Mouse (Mus musculus): ENCODE results near the gene Rps17. TPM values are rescaled to one million over a fixed set of nuclear protein-coding genes. Genes with fewer than 3 reads are reported as not detected.

Rps17 gene
- 1,265 and 1,513 TPM in 2 replicates for polyA plus RNA-seq (2012; ENCODE audit: insufficient read depth, insufficient read length, missing spikeins)

DNA sequence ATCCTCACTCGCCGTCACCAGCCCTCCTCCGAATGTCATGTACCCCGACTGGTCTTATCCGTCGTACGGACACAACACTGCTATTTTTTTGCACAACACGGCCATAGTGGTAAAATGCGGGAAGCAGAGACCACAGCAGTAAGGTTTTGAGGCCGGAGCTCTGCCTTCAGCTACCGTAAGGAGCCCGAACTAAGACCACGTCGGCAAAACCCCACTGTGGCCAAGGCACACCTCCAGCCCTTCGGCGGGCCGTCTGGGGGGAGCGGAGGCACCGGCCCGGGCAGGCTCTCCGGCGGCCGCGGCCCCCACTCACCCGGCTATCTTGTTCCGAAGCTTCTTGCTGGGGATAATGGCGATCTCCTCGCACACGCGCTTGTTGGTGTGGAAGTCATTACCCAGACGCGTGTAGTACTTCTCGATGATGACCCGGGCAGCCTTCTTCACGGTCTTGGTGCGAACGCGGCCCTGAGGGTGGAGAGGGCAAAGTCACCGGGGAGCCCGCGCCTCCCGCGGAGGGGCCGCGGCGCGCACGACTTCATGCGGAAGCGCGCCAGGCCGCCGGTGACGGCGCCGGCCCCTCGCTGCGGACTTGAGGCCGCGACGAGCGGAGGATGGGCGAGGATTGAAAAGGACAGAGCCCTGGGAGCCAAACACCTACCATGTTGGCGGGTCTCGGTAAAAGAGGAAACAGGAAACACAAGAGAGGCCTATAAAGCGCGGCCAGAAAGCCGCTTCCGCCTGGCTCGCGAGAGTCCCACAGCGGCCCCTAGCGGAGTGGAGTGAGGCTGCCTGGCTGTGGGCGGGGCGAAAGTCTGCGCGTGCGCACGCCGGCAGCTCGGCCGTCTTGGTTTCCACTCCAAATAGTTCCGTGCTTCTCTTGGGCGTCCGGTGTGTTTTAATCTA, at the start of gene Rps17:
Rps17 (minus strand) TSS at position 711 of the 903 bp plus-strand sequence.
- Histone ChIP-seq H3K4me1 (ENCODE audit: control insufficient read depth, insufficient read depth, insufficient read length, low read length) (peaks cover 7% of the 10 kb centered on the region), H3K27ac (replicated peaks; ENCODE audit: low read depth, low read length) (peak within 1 kb of the TSS; percentile 83), H3K4me3 (ENCODE audit: insufficient read depth, low read depth, low read length) (peak within 1 kb of the TSS; percentile 96)

DNA sequence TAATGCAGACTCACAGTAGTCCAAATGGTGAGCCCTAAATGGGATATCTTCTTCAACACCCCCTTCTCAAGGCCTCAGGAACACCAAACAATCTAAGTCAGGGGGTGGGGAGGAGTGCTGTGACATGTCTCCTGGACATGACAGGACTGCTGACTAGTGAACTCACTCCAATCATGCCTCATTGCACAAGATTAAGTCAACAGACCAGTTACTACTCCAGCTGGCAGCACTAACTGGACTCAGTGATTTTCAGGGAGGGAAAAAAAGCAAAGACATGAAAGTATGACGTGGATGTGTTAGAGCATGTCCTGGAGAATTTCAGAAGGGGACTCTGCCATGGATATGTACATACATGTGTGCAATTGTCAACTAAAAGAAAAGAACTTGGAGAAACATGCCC, 34.3 kb upstream of the Rps17 start:
- Histone ChIP-seq H3K4me3 (ENCODE audit: insufficient read depth, low read depth, low read length) (no peak overlapping the region), H3K27ac (replicated peaks; ENCODE audit: low read depth, low read length) (no peak overlapping the region), H3K4me1 (ENCODE audit: control insufficient read depth, insufficient read depth, insufficient read length, low read length) (no peaks in the 10 kb centered on the region)

DNA sequence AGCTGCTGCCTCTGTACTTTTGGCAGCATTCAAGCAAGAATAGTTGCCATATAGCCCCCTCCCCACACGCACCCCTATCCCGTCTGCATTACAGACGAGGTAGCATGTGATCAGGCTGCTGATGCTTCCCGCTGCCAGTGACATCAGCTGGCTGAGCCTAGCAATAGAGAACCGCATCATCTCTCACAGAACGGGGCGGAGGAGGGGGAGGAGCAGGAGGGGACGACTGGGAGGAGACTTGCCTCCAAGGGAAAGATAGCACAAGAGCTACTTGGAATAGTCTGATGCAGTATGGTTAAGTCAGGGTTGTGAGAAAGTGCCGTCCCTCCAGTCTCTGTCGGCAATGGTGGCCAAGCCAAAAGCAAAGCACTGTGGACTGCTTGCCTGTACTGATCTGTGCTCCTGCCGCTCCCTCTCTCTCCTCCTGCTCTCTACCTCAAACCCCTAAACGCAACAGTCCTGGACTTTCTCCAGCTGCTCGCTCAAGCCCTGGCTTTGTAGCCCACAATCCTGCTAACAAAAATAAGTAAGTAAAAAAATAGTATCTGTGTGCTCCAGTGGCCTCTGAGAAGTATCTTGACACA, 27.4 kb upstream of the Rps17 start:
- H3K27ac ChIP-seq (replicated peaks; ENCODE audit: low read depth, low read length): no peak overlapping the region

DNA sequence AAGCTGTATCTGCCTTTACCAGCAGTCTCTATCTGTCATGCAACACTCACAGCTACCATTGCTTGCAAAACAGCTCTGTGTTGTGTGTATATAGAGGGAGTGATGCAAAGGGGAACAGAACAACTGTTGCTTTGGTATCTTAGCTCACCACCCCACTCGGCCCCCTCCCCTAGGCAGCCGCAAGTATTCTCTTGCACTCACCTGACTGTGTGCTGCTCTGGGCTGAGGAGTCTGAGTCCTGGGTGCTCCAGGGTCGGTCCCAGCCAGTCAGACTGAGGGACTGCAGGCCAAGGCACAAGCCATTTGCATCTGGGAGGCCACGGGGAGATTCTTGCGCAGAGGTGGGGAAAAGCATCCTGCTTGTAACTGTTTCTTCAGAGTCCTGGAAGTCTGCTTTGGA, 26.8 kb upstream of the Rps17 start:
- Histone ChIP-seq H3K4me1 (ENCODE audit: control insufficient read depth, insufficient read depth, insufficient read length, low read length) (no peaks in the 10 kb centered on the region), H3K27ac (replicated peaks; ENCODE audit: low read depth, low read length) (no peak overlapping the region), H3K4me3 (ENCODE audit: insufficient read depth, low read depth, low read length) (no peak overlapping the region)

More for the DNA sequence above, 27.4 kb upstream of the Rps17 start:
- Histone ChIP-seq H3K4me1 (ENCODE audit: control insufficient read depth, insufficient read depth, insufficient read length, low read length) (no peaks in the 10 kb centered on the region), H3K4me3 (ENCODE audit: insufficient read depth, low read depth, low read length) (no peak overlapping the region)

DNA sequence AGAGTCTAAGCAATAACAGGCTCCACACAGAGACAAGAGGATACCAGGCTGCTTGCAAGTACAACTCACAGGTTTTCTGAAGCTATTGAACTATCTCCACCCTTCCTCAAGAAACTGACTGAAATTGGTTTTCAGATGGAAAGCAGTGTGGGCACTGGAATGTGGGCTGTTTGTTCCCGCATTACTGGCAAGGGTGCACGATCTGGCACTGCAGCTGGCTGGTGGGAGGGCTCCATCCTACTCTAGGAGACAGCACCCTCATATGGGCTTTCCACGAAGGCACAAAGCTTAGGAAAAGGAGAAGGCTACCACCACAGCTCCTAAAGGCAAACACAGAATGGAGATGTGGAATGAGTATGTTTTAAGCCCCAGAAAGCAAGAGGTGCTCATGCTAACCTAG, 24.7 kb upstream of the Rps17 start:
- H3K4me3 ChIP-seq (ENCODE audit: insufficient read depth, low read depth, low read length): no peak overlapping the region
- no peak overlapping the region for H3K27ac ChIP-seq (replicated peaks; ENCODE audit: low read depth, low read length)
- no peaks in the 10 kb centered on the region for H3K4me1 ChIP-seq (ENCODE audit: control insufficient read depth, insufficient read depth, insufficient read length, low read length)

- H3K27ac ChIP-seq (replicated peaks; ENCODE audit: low read depth, low read length): no peak overlapping the region
- H3K4me3 ChIP-seq (ENCODE audit: insufficient read depth, low read depth, low read length): no peak overlapping the region
- H3K4me1 ChIP-seq (ENCODE audit: control insufficient read depth, insufficient read depth, insufficient read length, low read length): no peaks in the 10 kb centered on the region
These were observed 22.9 kb upstream of the Rps17 start for GRCm38 (mm10) chr7:81367946-81368345.

- Histone ChIP-seq H3K4me3 (ENCODE audit: insufficient read depth, low read depth, low read length) (no peak overlapping the region), H3K4me1 (ENCODE audit: control insufficient read depth, insufficient read depth, insufficient read length, low read length) (no peaks in the 10 kb centered on the region), H3K27ac (replicated peaks; ENCODE audit: low read depth, low read length) (no peak overlapping the region)
These were observed 11.9 kb upstream of the Rps17 start for GRCm38 (mm10) chr7:81356975-81357374.

DNA sequence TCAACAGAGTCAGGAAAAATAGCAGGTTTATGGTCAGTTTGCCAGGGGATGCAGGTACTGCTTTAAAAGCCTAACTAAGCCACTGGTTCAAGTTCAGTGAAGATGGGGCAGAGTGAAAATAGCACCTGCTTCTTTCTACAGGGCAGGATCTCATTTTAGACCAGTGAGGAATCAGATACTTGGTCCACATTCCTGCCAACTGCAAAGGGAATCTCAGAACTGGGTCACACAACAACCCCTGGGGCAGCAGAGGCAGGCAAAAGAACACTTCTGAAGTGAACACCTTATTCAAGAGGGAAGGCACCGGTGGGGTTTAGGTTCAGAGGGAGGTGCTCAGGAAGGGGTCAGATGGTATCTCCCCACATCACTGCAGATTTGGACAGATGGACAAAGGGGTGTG, 11.3 kb upstream of the Rps17 start:
- Histone ChIP-seq H3K27ac (replicated peaks; ENCODE audit: low read depth, low read length) (no peak overlapping the region), H3K4me3 (ENCODE audit: insufficient read depth, low read depth, low read length) (no peak overlapping the region), H3K4me1 (ENCODE audit: control insufficient read depth, insufficient read depth, insufficient read length, low read length) (no peaks in the 10 kb centered on the region)

GRCm38 (mm10) chr7:81355746-81356145, 10.7 kb upstream of the Rps17 start:
- H3K27ac ChIP-seq (replicated peaks; ENCODE audit: low read depth, low read length): no peak overlapping the region
- H3K4me3 ChIP-seq (ENCODE audit: insufficient read depth, low read depth, low read length): no peak overlapping the region
- no peaks in the 10 kb centered on the region for H3K4me1 ChIP-seq (ENCODE audit: control insufficient read depth, insufficient read depth, insufficient read length, low read length)

DNA sequence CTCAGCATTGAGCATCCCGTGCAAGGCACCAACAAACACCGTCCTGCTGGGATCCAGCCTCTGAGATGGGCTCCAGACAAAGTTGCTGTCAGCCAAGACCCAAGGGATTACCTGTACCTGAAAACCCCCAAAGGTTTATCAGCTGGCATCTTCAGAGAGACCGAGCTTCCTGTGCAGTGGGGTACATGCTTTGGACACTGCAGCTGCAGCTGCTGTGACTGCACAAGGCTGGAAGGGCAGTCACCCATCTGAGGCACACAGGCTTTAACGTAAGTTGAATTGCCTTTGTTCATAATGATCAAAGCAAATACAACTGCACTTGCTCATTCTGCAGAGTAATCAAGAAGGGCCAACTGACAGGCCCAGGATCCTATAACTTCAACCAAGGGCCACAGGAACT, 6.8 kb upstream of the Rps17 start:
- Histone ChIP-seq H3K4me1 (ENCODE audit: control insufficient read depth, insufficient read depth, insufficient read length, low read length) (no peaks in the 10 kb centered on the region), H3K4me3 (ENCODE audit: insufficient read depth, low read depth, low read length) (no peak overlapping the region), H3K27ac (replicated peaks; ENCODE audit: low read depth, low read length) (no peak overlapping the region)

DNA sequence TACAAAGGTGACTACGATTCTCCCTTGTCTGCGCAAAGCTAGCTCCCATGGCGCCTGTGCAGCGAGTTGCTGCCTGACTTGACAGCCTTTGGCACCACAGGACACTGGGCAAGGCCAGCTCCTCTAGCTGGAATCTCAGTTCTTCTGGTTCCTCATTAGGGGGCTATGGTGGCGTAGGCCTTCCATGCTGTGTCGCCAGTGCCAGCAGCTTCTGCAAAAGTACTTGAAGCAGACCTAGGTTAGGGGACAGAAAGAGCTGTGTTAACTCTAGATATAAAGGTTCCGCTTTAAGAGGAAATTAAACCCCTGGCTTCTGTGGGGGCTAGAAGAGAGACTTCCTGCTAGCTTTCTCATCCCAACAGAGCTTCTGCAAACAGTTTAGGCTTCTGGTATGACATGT, 3.2 kb upstream of the Rps17 start:
- Histone ChIP-seq H3K4me1 (ENCODE audit: control insufficient read depth, insufficient read depth, insufficient read length, low read length) (peaks cover 7% of the 10 kb centered on the region), H3K4me3 (ENCODE audit: insufficient read depth, low read depth, low read length) (no peak overlapping the region), H3K27ac (replicated peaks; ENCODE audit: low read depth, low read length) (no peak overlapping the region)

DNA sequence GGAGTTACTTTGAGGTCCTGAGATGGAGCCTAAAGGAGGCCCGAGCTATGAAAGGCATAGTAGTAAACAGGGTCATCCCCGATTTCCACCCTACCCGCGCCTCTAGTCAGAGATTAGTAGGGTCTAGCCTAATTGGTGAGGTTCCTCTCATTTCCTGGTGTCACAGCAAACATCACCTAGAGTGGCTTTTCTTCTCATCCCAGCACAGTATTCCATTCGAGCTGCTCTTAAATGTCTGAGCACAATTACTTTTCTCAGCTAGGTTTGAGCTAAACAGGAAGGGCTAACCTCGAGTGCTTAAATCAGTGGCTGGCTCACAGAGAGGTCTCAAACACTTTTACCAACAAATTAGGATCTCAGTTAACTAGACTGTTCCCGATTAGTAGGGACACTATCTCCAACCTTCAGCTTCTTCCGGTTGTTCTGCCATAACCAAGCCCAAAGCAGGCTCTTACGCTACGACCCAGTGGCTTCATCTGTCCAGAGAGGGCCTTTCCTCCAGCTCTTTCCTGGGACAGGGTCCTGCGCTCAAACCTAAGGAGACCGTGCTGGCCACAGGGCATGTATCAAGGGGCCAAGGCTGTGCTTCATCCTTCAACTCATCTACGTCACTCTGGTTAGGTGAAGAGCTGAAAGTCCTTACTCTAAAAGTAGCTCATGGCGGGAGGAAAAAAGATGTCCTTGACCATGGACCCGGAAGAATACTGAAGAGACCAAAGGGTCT, 555 bp upstream of the Rps17 start:
- Histone ChIP-seq H3K4me1 (ENCODE audit: control insufficient read depth, insufficient read depth, insufficient read length, low read length) (peaks cover 7% of the 10 kb centered on the region), H3K4me3 (ENCODE audit: insufficient read depth, low read depth, low read length) (peak overlapping the region; percentile 77), H3K27ac (replicated peaks; ENCODE audit: low read depth, low read length) (peak overlapping the region; percentile 83)

- H3K4me1 ChIP-seq (ENCODE audit: control insufficient read depth, insufficient read depth, insufficient read length, low read length): peaks cover 7% of the 10 kb centered on the region
- no peak overlapping the region; the same call in 1 of the 2 replicates for H3K27ac ChIP-seq (replicated peaks; ENCODE audit: low read depth, low read length)
- H3K4me3 ChIP-seq (ENCODE audit: insufficient read depth, low read depth, low read length): peak overlapping the region; percentile 96
These were observed 1.2 kb downstream of the Rps17 start for GRCm38 (mm10) chr7:81343831-81344230.

DNA sequence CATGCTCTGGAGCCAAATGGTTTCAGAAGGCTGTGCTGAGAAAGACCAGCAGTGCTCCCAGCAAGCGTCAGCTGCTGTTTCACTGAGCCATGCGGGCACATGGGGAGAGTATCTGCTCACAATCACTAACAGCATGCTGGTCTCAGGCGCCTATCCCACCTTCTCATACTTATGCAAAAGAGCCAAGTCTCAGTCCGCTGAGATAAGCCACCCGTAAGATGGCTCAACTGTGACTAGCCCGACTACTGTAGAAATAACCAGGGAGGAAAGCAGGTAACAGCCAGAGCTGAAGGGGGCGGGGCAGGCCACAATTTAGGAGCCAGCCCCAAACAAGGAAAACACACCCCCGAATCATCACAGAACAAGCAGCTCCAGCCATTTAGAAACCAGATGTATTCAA, 1.7 kb downstream of the Rps17 start:
- 0 out of 2 replicates have a peak overlapping the region, but pooled peaks have one; percentile 0 for H3K27ac ChIP-seq (replicated peaks; ENCODE audit: low read depth, low read length)
- H3K4me1 ChIP-seq (ENCODE audit: control insufficient read depth, insufficient read depth, insufficient read length, low read length): peaks cover 7% of the 10 kb centered on the region
- peak overlapping the region; percentile 96 for H3K4me3 ChIP-seq (ENCODE audit: insufficient read depth, low read depth, low read length)

GRCm38 (mm10) chr7:81342356-81343094, 2.5 kb downstream of the Rps17 start:
- H3K4me3 ChIP-seq (ENCODE audit: insufficient read depth, low read depth, low read length): no peak overlapping the region
- no peak overlapping the region; the same call in 1 of the 2 replicates for H3K27ac ChIP-seq (replicated peaks; ENCODE audit: low read depth, low read length)
- peaks cover 7% of the 10 kb centered on the region for H3K4me1 ChIP-seq (ENCODE audit: control insufficient read depth, insufficient read depth, insufficient read length, low read length)

Measured in brown adipose tissue, adult 24 weeks (tissue).